Mouse (Mus musculus): Measurements from ENCODE around the gene Sult2b1.

GRCm38 (mm10) chr7:45760151-45760550, 24.3 kb downstream of the Sult2b1 start:
- TF ChIP-seq POLR2A (IDR thresholded peaks at IDR 0.05; ENCODE audit: control insufficient read depth, low read depth, low read length) (no peak), CTCF (IDR thresholded peaks at IDR 0.05; ENCODE audit: control insufficient read depth, insufficient read depth, insufficient replicate concordance, low read depth, low read length) (no peak)
